Mouse (Mus musculus) hindbrain, embryonic 16.5 days (tissue): ENCODE data around the gene Sptb. TPM values are rescaled to one million over a fixed set of nuclear protein-coding genes. Genes with fewer than 3 reads are reported as not detected.

Source experiments
- ATAC-seq: fragments of 200-750 bp; cut with Nextera tagmentation; 2 replicates; pipeline ENCODE4 v1.8.0; 2017; ENCODE audit warnings: moderate TSS enrichment, moderate library complexity
- H3K27ac ChIP-seq: fragments of 300-500 bp; sonication (generic); 2 replicates; pipeline ENCODE4 v1.5.1; 2014; ENCODE audit warnings: low read depth, mild to moderate bottlenecking, control low read depth, low read length, moderate library complexity
- H3K27me3 ChIP-seq: fragments of 300-500 bp; sonication (generic); replicated peaks from 2 replicates; pipeline ENCODE4 v1.6.1; 2014; ENCODE audit warnings: low read length; ENCODE audit not compliant: control insufficient read depth, insufficient read depth
- H3K36me3 ChIP-seq: fragments of 300-500 bp; sonication (generic); 2 replicates; pipeline ENCODE4 v1.6.1; 2014; ENCODE audit warnings: mild to moderate bottlenecking, low read length, moderate library complexity, mixed read lengths; ENCODE audit not compliant: control insufficient read depth, insufficient read depth
- H3K4me1 ChIP-seq: fragments of 300-500 bp; sonication (generic); 2 replicates; pipeline ENCODE4 v1.6.1; 2014; ENCODE audit warnings: low read depth, low read length; ENCODE audit not compliant: control insufficient read depth, insufficient read depth
- H3K4me2 ChIP-seq: fragments of 300-500 bp; sonication (generic); 2 replicates; pipeline ENCODE4 v1.6.1; 2014; ENCODE audit warnings: mild to moderate bottlenecking, low read length, control low read depth, moderate library complexity
- H3K4me3 ChIP-seq: fragments of 300-500 bp; sonication (generic); 2 replicates; pipeline ENCODE4 v1.5.1; 2014; ENCODE audit warnings: mild to moderate bottlenecking, low read length, control low read depth, moderate library complexity
- H3K9ac ChIP-seq: fragments of 300-500 bp; sonication (generic); 2 replicates; pipeline ENCODE4 v1.6.1; 2014; ENCODE audit warnings: low read depth, mild to moderate bottlenecking, control low read depth, low read length, moderate library complexity
- H3K9me3 ChIP-seq: fragments of 300-500 bp; sonication (generic); 2 replicates; pipeline ENCODE4 v1.6.1; 2014; ENCODE audit warnings: mild to moderate bottlenecking, low read length, moderate library complexity; ENCODE audit not compliant: control insufficient read depth
- WGBS: fragments of 180-500 bp; shearing (Covaris S2); extraction: QIAGEN DNeasy Blood & Tissue Kit; methylation state at CpG from one replicate; pipeline ENCODE4 v1.1.7; 2014; 5-methylcytosine and 5-hydroxymethylcytosine counted together
- polyA plus RNA-seq: library from polyadenylated mRNA; unstranded; fragments of >200 nt; fragmentation: Nextera tagmentation; extraction: Ambion mirVana; gene quantifications from 2 replicates; pipeline ENCODE4 v1.2.1, GENCODE M21; 2015

Sptb gene
- polyA plus RNA-seq, 1 experiment from 2014 or later = 7.0 TPM

DNA sequence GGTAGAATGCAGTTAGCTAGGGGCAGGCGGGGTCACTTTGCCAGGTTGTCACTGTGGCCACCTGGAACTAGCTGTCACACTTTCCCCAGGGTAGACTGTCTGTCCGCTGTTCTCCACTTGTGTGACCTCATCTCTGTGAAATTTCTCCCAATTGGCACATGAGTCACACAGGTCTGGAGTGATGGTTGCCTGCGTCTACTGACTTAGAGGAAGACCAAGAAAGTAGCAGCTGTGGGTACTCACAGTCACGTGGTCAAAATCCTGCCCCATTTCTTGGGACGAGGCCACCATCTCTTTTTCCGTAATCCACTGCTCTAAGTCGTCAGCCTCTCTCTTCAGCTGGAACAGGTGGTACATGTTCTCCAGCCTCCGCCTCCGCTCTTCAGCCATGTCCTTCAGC, 106.6 kb downstream of the Sptb start:
- Histone ChIP-seq H3K9me3 (no peaks in the 10 kb centered on the region), H3K4me1 (no peaks in the 10 kb centered on the region), H3K27me3 (no peaks in the 10 kb centered on the region), H3K9ac (no peak overlapping the region), H3K27ac (no peak overlapping the region), H3K4me3 (no peak overlapping the region), H3K36me3 (0 out of 2 replicates have a peak, but pooled peaks cover 2% of the 10 kb centered on the region), H3K4me2 (no peak overlapping the region)
- 91% methylated on average over 9 of the region's 9 CpGs for WGBS
- ATAC-seq = no peak

DNA sequence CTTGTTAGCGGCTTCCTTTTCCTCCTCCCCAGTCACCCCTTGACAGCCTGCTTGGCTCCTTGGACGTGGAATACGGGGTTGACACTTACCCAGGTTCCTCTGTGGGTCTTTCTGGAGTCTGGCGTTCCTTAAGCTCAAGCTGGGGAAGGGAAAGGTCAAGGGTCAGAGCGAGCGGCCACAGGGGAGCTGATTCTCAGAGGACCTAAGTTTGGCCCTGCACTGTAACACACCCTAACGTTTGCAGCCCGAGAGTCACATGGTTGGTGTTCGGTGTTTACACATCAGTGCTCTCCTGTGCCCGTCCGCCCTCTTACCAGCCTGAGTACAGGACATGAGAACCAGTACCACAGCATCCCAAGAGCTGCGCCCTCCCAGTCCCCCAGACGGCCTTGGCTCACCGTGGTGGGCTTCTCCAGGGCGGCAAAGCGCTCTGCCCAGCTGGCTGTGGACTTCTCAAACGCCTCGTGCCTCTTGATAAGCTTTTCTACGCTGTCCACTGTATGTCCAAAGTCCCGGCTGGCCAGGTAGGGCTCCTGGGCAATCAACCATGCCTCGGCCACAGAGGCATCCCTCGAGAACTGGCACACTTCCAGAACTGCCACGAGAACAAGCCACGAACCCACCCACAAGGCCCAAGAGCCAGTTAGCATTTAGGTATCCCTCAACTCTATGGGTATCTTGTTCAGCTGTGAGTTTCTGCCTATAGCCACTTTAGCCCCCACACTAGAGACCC, 112.0 kb downstream of the Sptb start:
- no peak overlapping the region for H3K27ac ChIP-seq
- no peak overlapping the region for H3K9ac ChIP-seq
- WGBS = 80% methylated on average over 24 of the region's 24 CpGs
- ATAC-seq = no peak
- H3K27me3 ChIP-seq = peaks cover 2% of the 10 kb centered on the region; the same call in 1 of the 2 replicates
- no peak overlapping the region for H3K4me2 ChIP-seq
- peaks cover 2% of the 10 kb centered on the region; the same call in 1 of the 2 replicates for H3K36me3 ChIP-seq
- H3K9me3 ChIP-seq = no peaks in the 10 kb centered on the region
- peaks cover 7% of the 10 kb centered on the region for H3K4me1 ChIP-seq
- no peak overlapping the region for H3K4me3 ChIP-seq

DNA sequence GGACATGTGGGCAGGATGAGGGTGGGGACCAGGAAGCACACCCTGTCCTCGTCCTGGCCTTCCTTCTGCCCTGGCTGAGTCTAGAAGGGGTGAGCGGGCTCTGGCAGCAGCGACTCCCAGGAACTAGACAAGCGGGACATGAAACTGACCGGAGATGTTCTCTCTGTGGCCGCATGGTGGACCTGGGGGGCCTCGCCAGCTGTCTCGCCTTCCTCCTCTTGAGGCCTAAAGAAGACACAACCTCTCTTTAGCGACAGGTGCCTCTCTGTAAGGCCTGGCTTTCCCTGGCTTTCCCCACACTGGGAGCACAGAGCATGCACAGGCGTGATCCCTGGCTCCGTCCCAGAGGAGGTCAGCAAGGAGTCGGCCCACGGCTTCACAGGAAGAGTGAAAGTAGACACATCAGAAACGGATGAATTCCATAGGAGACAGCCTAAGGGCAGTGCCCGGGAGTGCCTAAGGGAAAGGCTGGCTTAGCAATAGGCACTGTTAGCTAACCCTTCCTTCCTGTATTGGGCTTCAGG, 112.7 kb downstream of the Sptb start:
- ATAC-seq = no peak
- H3K27me3 ChIP-seq = peaks cover 2% of the 10 kb centered on the region; the same call in 1 of the 2 replicates
- H3K9me3 ChIP-seq = no peaks in the 10 kb centered on the region
- H3K27ac ChIP-seq = no peak overlapping the region
- no peak overlapping the region for H3K4me2 ChIP-seq
- H3K9ac ChIP-seq = no peak overlapping the region
- peaks cover 2% of the 10 kb centered on the region; the same call in 1 of the 2 replicates for H3K36me3 ChIP-seq
- peaks cover 7% of the 10 kb centered on the region for H3K4me1 ChIP-seq
- no peak overlapping the region for H3K4me3 ChIP-seq
- WGBS = 78% methylated on average over 15 of the region's 15 CpGs

DNA sequence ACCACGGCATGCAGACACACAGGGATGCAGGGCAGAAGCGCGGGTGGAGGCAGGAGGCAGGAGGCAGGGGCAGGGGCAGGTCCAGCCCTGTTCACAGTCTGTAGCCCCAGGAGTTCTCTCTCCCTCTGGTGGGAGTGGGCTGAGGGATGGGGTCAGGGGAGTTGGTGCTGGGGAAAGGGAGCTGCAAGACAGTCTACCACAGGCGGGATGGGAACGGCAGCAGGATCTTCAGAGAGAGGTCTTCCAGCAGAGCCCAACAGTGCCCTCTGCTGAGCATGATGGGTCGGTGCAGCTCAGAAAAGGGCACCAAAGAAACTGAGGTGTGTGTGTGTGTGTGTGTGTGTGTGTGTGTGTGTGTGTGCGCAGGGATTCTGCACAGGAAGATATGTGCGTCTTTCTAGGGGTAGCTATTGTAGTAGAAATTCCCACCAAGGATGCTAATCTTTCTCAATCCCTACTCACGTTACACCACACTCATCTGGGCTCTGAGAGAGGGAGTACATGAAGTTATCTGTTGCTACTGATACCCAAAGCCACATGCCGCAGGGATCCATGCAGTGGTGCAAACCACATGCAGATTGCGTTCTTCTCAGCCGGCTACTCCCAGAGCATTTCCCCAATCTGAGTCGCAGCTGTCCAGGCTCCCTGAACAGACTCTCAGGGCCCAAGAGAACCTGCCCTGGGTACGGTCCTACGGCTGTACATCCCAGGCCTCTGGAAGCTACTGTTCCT, 113.9 kb downstream of the Sptb start:
- Histone ChIP-seq H3K27me3 (peaks cover 2% of the 10 kb centered on the region; the same call in 1 of the 2 replicates), H3K9me3 (no peaks in the 10 kb centered on the region), H3K4me1 (peaks cover 7% of the 10 kb centered on the region), H3K4me2 (no peak overlapping the region), H3K4me3 (no peak overlapping the region), H3K36me3 (no peaks in the 10 kb centered on the region; the same call in 1 of the 2 replicates), H3K9ac (peak overlapping the region; percentile 9; the same call in 1 of the 2 replicates), H3K27ac (no peak overlapping the region)
- 55% methylated on average over 15 of the region's 15 CpGs for WGBS
- ATAC-seq = no peak

DNA sequence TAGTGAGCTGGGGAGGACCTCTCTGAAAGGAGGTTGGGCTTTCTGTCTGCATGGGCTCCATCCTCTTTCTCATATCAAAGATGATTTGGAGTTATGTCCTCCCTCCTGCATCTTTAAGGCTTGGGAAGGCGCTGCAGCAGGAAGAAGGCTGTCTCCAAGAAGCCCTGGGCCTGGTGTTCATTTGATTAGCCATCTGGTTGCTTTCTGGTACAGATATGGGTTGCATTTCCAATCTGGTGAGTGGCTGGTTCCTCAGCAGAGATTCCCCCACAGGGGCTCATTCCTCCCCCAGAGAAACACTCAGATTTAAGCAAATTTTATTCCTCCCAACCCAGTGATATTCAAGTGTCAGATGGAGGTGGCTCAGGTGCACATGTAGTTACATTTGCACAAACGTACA, 114.5 kb downstream of the Sptb start:
- Histone ChIP-seq H3K9me3 (no peaks in the 10 kb centered on the region), H3K36me3 (no peaks in the 10 kb centered on the region; the same call in 1 of the 2 replicates), H3K4me1 (peaks cover 7% of the 10 kb centered on the region), H3K27me3 (peaks cover 2% of the 10 kb centered on the region; the same call in 1 of the 2 replicates), H3K4me3 (no peak overlapping the region), H3K4me2 (no peak overlapping the region), H3K27ac (no peak overlapping the region), H3K9ac (no peak overlapping the region; the same call in 1 of the 2 replicates)
- ATAC-seq = no peak
- WGBS = 79% methylated on average over 2 of the region's 2 CpGs

DNA sequence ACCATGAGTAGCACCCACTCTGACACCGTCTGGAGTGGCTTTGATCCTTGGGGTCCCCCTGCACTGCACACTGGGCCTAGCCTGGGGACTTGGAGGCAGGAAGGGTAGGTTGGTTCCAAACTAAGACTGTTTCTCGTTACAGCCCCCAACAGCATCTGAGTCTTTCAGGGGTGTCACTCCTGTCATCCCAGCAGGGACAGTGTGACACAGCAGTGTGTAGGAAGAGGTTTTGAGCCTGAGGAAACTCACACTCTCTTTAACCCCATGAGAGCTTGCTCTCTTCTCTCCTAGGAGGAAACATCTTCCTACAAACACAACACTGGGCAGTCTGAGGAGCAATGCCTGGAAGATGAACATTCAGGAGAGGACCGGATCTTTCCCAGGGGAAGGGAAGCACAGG, 115.8 kb downstream of the Sptb start:
- 60% methylated on average over 3 of the region's 3 CpGs for WGBS
- Histone ChIP-seq H3K4me2 (no peak overlapping the region), H3K9ac (no peak overlapping the region)

DNA sequence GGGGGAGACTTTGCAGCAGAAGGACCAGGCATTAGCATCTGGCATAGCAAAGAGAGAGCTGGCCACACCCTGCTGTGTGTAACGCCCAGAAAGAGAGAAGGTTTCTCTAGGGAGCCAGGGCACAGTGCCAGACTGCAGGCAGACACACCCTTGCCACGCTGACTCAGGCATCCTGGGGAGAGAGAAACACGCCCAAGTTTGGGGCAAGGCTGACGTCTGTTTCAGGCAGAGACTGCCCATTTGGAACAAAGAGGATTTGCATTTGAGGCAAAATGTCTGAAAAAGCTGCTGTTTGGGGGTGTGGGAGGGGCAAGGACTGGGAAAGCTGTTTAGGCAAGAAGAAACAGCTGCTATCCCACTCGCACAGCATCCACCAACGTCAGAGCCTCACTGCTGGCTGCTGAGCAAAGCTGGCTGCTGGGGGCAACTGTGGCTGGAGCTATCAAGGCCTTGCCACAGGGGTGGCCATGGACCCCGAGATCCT, 116.5 kb downstream of the Sptb start:
- Histone ChIP-seq H3K27ac (peak overlapping the region; percentile 63), H3K4me3 (no peak overlapping the region), H3K27me3 (peaks cover 2% of the 10 kb centered on the region; the same call in 1 of the 2 replicates), H3K9me3 (no peaks in the 10 kb centered on the region), H3K9ac (peak overlapping the region; percentile 9; the same call in 1 of the 2 replicates), H3K36me3 (no peaks in the 10 kb centered on the region; the same call in 1 of the 2 replicates), H3K4me1 (peaks cover 7% of the 10 kb centered on the region), H3K4me2 (no peak overlapping the region)
- 6% methylated on average over 7 of the region's 7 CpGs for WGBS
- ATAC-seq = peak; percentile 32; the same call in 1 of the 2 replicates

More for the DNA sequence above, 115.8 kb downstream of the Sptb start:
- Histone ChIP-seq H3K4me3 (no peak overlapping the region), H3K9me3 (no peaks in the 10 kb centered on the region), H3K27ac (no peak overlapping the region; the same call in 1 of the 2 replicates), H3K4me1 (peaks cover 7% of the 10 kb centered on the region), H3K36me3 (no peaks in the 10 kb centered on the region; the same call in 1 of the 2 replicates), H3K27me3 (peaks cover 2% of the 10 kb centered on the region; the same call in 1 of the 2 replicates)
- no peak; the same call in 1 of the 2 replicates for ATAC-seq

DNA sequence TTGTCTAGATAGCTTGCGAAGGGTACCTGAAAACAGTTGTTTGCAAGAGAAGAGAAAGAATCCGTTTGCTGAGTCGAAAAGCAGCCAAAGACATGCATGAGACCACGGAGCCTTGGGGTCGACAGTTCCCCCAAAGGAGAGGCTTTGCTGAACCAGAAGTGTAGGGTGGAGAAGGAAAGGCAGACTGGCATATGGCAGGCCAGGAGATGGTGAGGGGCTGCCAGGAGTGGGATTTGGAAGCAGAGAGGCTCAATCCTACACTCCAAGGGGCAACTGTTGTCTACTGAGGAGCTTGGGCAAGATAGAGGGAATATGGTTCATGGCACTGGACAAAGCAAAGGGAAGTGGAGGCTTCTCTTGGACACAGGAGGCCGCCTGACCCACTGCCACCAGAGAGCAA, 117.1 kb downstream of the Sptb start:
- H3K4me1 ChIP-seq = peaks cover 7% of the 10 kb centered on the region
- 81% methylated on average over 6 of the region's 6 CpGs for WGBS
- H3K9me3 ChIP-seq = no peaks in the 10 kb centered on the region
- no peak overlapping the region for H3K4me2 ChIP-seq
- ATAC-seq = no peak
- no peaks in the 10 kb centered on the region for H3K27me3 ChIP-seq
- no peak overlapping the region for H3K9ac ChIP-seq
- H3K27ac ChIP-seq = no peak overlapping the region
- H3K36me3 ChIP-seq = no peaks in the 10 kb centered on the region; the same call in 1 of the 2 replicates
- H3K4me3 ChIP-seq = no peak overlapping the region
